In genomic region chr6:71441251-71441580, GRCm38 (mm10) we compare ENCODE assay signal across 8 mouse cellular contexts. TPM values are rescaled to one million over a fixed set of nuclear protein-coding genes. Genes with fewer than 3 reads are reported as not detected.
DNase-seq lines count a peak whose midpoint lies in the region; ATAC-seq and TF ChIP-seq lines count a peak whose summit lies in the region.

No protein-coding gene starts in this region.

- TF ChIP-seq POLR2A in testis, adult 2 months (IDR thresholded peaks at IDR 0.05; ENCODE audit: control insufficient read depth, low read depth, low read length), result no peak; the same call in 1 of the 2 replicates

- H3K4me2 ChIP-seq in liver, embryonic 14.5 days (ENCODE audit: low read depth), result peak overlapping the region; percentile 99

- H3K9me3 ChIP-seq in erythroblast, embryonic 14.5 days (ENCODE audit: control insufficient read depth, low read length), result no peaks in the 10 kb centered on the region
- no peaks in the 10 kb centered on the region for H3K9me3 ChIP-seq in liver, embryonic 14.5 days (ENCODE audit: control insufficient read depth, low read length)

- intact Hi-C loops in left cerebral cortex, postnatal 14 days (cut with DNase I), result no loop called here

- peaks cover 40% of the 10 kb centered on the region for H3K4me1 ChIP-seq in erythroblast, embryonic 14.5 days (ENCODE audit: control insufficient read depth)
- peaks cover 14% of the 10 kb centered on the region for H3K4me1 ChIP-seq in testis, adult 2 months (ENCODE audit: control insufficient read depth, insufficient read depth, low read length)
- peaks cover 19% of the 10 kb centered on the region in 2 experiments for H3K4me1 ChIP-seq in liver, embryonic 14.5 days (replicated peaks; ENCODE audit: control insufficient read depth in 2 of 2, insufficient read depth in 2 of 2, low read length in 1 of 2)

- ATAC-seq in erythroblast, adult 5-6 weeks (replicated peaks; ENCODE audit: low FRiP score, poor library complexity, severe bottlenecking), result no peak
- ATAC-seq in liver, embryonic 14.5 days (ENCODE audit: insufficient read depth), result 0 out of 2 replicates have a peak, but pooled peaks have one; percentile 1

- H3K9ac ChIP-seq in liver, embryonic 14.5 days (replicated peaks), result peak overlapping the region; percentile 95

- no peaks in the 10 kb centered on the region; the same call in 1 of the 2 replicates for H3K36me3 ChIP-seq in erythroblast, embryonic 14.5 days (ENCODE audit: control insufficient read depth)
- H3K36me3 ChIP-seq in testis, adult 2 months (ENCODE audit: control insufficient read depth, insufficient read depth, low read length), result no peaks in the 10 kb centered on the region
- no peaks in the 10 kb centered on the region for H3K36me3 ChIP-seq in liver, embryonic 14.5 days (replicated peaks; ENCODE audit: control insufficient read depth, insufficient read depth, low read depth)

- 6% methylated on average over 12 of the region's 12 CpGs for WGBS in liver, embryonic 14.5 days (ENCODE audit: insufficient replicate concordance)

- TF ChIP-seq EP300 in liver, embryonic 14.5 days (IDR thresholded peaks at IDR 0.05; ENCODE audit: low read depth), result no peak

- peak overlapping the region; percentile 100 for H3K27ac ChIP-seq in testis, adult 2 months (ENCODE audit: control insufficient read depth, insufficient read depth, low read depth, low read length)
- peak overlapping the region; percentile 85 for H3K27ac ChIP-seq in liver, embryonic 14.5 days

- TF ChIP-seq CTCF in testis, adult 2 months (IDR thresholded peaks at IDR 0.05; ENCODE audit: control insufficient read depth, insufficient read depth, insufficient replicate concordance, low read depth, low read length), result no peak
- TF ChIP-seq CTCF in liver, embryonic 14.5 days (IDR thresholded peaks at IDR 0.05; ENCODE audit: low read depth), result no peak

- H3K27me3 ChIP-seq in erythroblast, embryonic 14.5 days (ENCODE audit: control insufficient read depth), result no peaks in the 10 kb centered on the region
- H3K27me3 ChIP-seq in testis, adult 2 months (ENCODE audit: control insufficient read depth, insufficient read depth, low read length), result no peaks in the 10 kb centered on the region
- no peaks in the 10 kb centered on the region for H3K27me3 ChIP-seq in liver, embryonic 14.5 days (ENCODE audit: control insufficient read depth, insufficient read depth, low read length)

- H3K4me3 ChIP-seq in erythroblast, embryonic 14.5 days (replicated peaks), result peak overlapping the region; percentile 89
- H3K4me3 ChIP-seq in testis, adult 2 months (ENCODE audit: control insufficient read depth, low read depth, low read length), result peak overlapping the region; percentile 98
- peak overlapping the region; percentile 55 to 63 for H3K4me3 ChIP-seq in liver, embryonic 14.5 days (ENCODE audit: insufficient read depth in 1 of 2, low read depth in 2 of 2, low read length in 2 of 2)

- no peak for DNase-seq in testis, postnatal 10 days (ENCODE audit: low spot score)
- no peak for DNase-seq in liver, embryonic 14.5 days (ENCODE audit: low read depth in 3 of 3, low spot score in 3 of 3)
- DNase-seq in ovary, postnatal 14 days (ENCODE audit: low spot score), result no peak
- no peak for DNase-seq in T-cell, adult 2 months (ENCODE audit: low spot score)
- DNase-seq in left cerebral cortex, postnatal 14 days (ENCODE audit: low spot score in 2 of 2), result no peak

RNA-seq across cellular contexts. Expression of gene Rmnd5a, which starts 0.8 kb away (rescaled TPM):
- polyA plus RNA-seq in erythroblast, embryonic 14.5 days (2012), result 1.1 TPM in 2 replicates
- total RNA-seq in erythroblast, adult 5-6 weeks (2015; ENCODE audit: low replicate concordance), result 51.5 and 62.5 TPM in 2 replicates
- total RNA-seq in erythroblast, adult 5-6 weeks (2017; ENCODE audit: low replicate concordance), result 129 and 137 TPM in 2 replicates
- polyA plus RNA-seq in testis, adult 2 months (2012; rRNA removed), result 8.9 and 11.0 TPM in 2 replicates
- 10.3 and 14.8 TPM in 2 replicates for polyA plus RNA-seq in liver, embryonic 14.5 days (2012; rRNA removed)
- 4.5 and 4.7 TPM in 2 replicates for polyA plus RNA-seq in liver, embryonic 14.5 days (2014; fragmentation: Nextera tagmentation; extraction: Ambion mirVana)
- total RNA-seq in left cerebral cortex, postnatal 14 days (2021), result 10 to 100 TPM; 85.1 to 87.0 TPM

RNA-seq across cellular contexts. Expression of gene Rnf103, which starts 52.5 kb away (rescaled TPM):
- 0.36 and 0.44 TPM in 2 replicates for polyA plus RNA-seq in erythroblast, embryonic 14.5 days (2012)
- total RNA-seq in erythroblast, adult 5-6 weeks (2015; ENCODE audit: low replicate concordance), result 5.2 and 11.9 TPM in 2 replicates
- 11.5 and 13.4 TPM in 2 replicates for total RNA-seq in erythroblast, adult 5-6 weeks (2017; ENCODE audit: low replicate concordance)
- 4.0 and 4.1 TPM in 2 replicates for polyA plus RNA-seq in testis, adult 2 months (2012; rRNA removed)
- 3.8 and 5.0 TPM in 2 replicates for polyA plus RNA-seq in liver, embryonic 14.5 days (2012; rRNA removed)
- polyA plus RNA-seq in liver, embryonic 14.5 days (2014; fragmentation: Nextera tagmentation; extraction: Ambion mirVana), result 7.2 and 7.8 TPM in 2 replicates
- 10 to 100 TPM; 52.2 to 53.5 TPM for total RNA-seq in left cerebral cortex, postnatal 14 days (2021)
